Mouse (Mus musculus) myocyte (in vitro differentiated cells): ENCODE results near the gene 1810043G02Rik.

Experiments used
- CEBPB ChIP-seq: IDR thresholded peaks from 2 replicates; pipeline ENCODE4 v1.6.1; 2011; ENCODE audit warnings: mild to moderate bottlenecking, moderate library complexity; ENCODE audit not compliant: poor library complexity, insufficient read depth, severe bottlenecking
- E2F4 ChIP-seq: IDR thresholded peaks from one replicate; pipeline ENCODE4 v1.6.1; 2011; ENCODE audit warnings: mild to moderate bottlenecking, control low read depth, moderate library complexity; ENCODE audit not compliant: insufficient read depth
- MAX ChIP-seq: IDR thresholded peaks from one replicate; pipeline ENCODE4 v1.6.1; 2011; ENCODE audit warnings: low read depth, mild to moderate bottlenecking, control low read depth
- MYOD1 ChIP-seq, 3 experiments: IDR thresholded peaks; one replicate each; pipeline ENCODE4 v1.6.1; 2011; ENCODE audit warnings: control low read depth in 2 of 3, low read depth in 2 of 3, mild to moderate bottlenecking in 2 of 3, moderate library complexity in 1 of 3; ENCODE audit not compliant: insufficient read length in 2 of 3, control insufficient read depth in 1 of 3
- MYOG ChIP-seq, 3 experiments: IDR thresholded peaks; one replicate each; pipeline ENCODE4 v1.6.1; 2011; ENCODE audit warnings: control low read depth in 2 of 3, low read depth in 2 of 3, mild to moderate bottlenecking in 2 of 3; ENCODE audit not compliant: insufficient read length in 2 of 3, control insufficient read depth in 1 of 3, insufficient read depth in 1 of 3
- POLR2A ChIP-seq: IDR thresholded peaks from one replicate; pipeline ENCODE4 v1.6.1; 2011; ENCODE audit warnings: low read depth, mild to moderate bottlenecking, control low read depth, moderate library complexity; ENCODE audit not compliant: insufficient read length
- POLR2AphosphoS2 ChIP-seq: IDR thresholded peaks from one replicate; pipeline ENCODE4 v1.6.1; 2011; ENCODE audit warnings: low read depth, control low read depth; ENCODE audit not compliant: insufficient read length
- REST ChIP-seq: IDR thresholded peaks from one replicate; pipeline ENCODE4 v1.6.1; 2011; ENCODE audit warnings: mild to moderate bottlenecking, control low read depth, moderate library complexity; ENCODE audit not compliant: insufficient read depth, insufficient read length
- TCF12 ChIP-seq: IDR thresholded peaks from one replicate; pipeline ENCODE4 v1.6.1; 2011; ENCODE audit warnings: mild to moderate bottlenecking, control low read depth; ENCODE audit not compliant: poor library complexity, insufficient read depth, severe bottlenecking
- TCF3 ChIP-seq: IDR thresholded peaks from one replicate; pipeline ENCODE4 v1.6.1; 2011; ENCODE audit warnings: low read depth, control low read depth; ENCODE audit not compliant: insufficient read length
- USF1 ChIP-seq: IDR thresholded peaks from one replicate; pipeline ENCODE4 v1.6.1; 2011; ENCODE audit warnings: low read depth, mild to moderate bottlenecking, control low read depth, moderate library complexity

GRCm38 (mm10) chr10:78015489-78015888, 37.2 kb downstream of the 1810043G02Rik start:
- TF ChIP-seq USF1 (no peak), E2F4 (no peak), TCF12 (no peak), POLR2A (no peak), MAX (no peak), MYOG (IDR thresholded peaks at IDR 0.05; ENCODE audit: control insufficient read depth in 1 of 3, insufficient read depth in 1 of 3, insufficient read length in 2 of 3, low read depth in 2 of 3) (no peak), REST (no peak), TCF3 (no peak), CEBPB (no peak), MYOD1 (IDR thresholded peaks at IDR 0.05; ENCODE audit: control insufficient read depth in 1 of 3, insufficient read length in 2 of 3, low read depth in 2 of 3) (no peak), POLR2AphosphoS2 (no peak)
